Mouse (Mus musculus) left cerebral cortex, postnatal 25 days (tissue): ENCODE results near the gene Plac1. TPM values are rescaled to one million over a fixed set of nuclear protein-coding genes. Genes with fewer than 3 reads are reported as not detected.

ENCODE experiments used
- DNase-seq, 2 experiments: peaks; one replicate each; pipeline ENCODE4 v3.0.0; 2022; ENCODE audit warnings: low spot score in 2 of 2, mixed read lengths in 1 of 2
- intact Hi-C: fragments of 180-260 bp; cut with DNase I; formaldehyde crosslinking; loops from one replicate; pipeline ENCODE4 v1.15.1; 2025
- total RNA-seq, 2 experiments: library from RNA; stranded (reverse); gene quantifications; 2 replicates each; pipeline ENCODE4 v1.2.3; 2021

The Plac1 gene
- total RNA-seq, 2 experiments from 2014 or later = not detected

GRCm38 (mm10) chrX:53204690-53205311, 35.1 kb downstream of the Plac1 start:
- intact Hi-C loops = no loop called here

GRCm38 (mm10) chrX:53201616-53202015, 38.3 kb downstream of the Plac1 start:
- no peak for DNase-seq
- intact Hi-C loops = no loop called here

More at GRCm38 (mm10) chrX:53204690-53205311, 35.1 kb downstream of the Plac1 start:
- no peak for DNase-seq

- intact Hi-C loops = no loop called here
These were observed 42.2 kb downstream of the Plac1 start for GRCm38 (mm10) chrX:53197681-53198080.

GRCm38 (mm10) chrX:53196392-53196791, 43.5 kb downstream of the Plac1 start:
- DNase-seq = no peak
- intact Hi-C loops = no loop called here

More at GRCm38 (mm10) chrX:53197681-53198080, 42.2 kb downstream of the Plac1 start:
- no peak for DNase-seq

GRCm38 (mm10) chrX:53188692-53189091, 51.2 kb downstream of the Plac1 start:
- no peak for DNase-seq
- intact Hi-C loops = no loop called here

GRCm38 (mm10) chrX:53179801-53180200, 60.1 kb downstream of the Plac1 start:
- intact Hi-C loops = no loop called here
- no peak for DNase-seq

- no peak for DNase-seq
- intact Hi-C loops = no loop called here
These were observed 63.6 kb downstream of the Plac1 start for GRCm38 (mm10) chrX:53176296-53176695.

- no peak for DNase-seq
- intact Hi-C loops = no loop called here
These were observed 71.3 kb downstream of the Plac1 start for GRCm38 (mm10) chrX:53168623-53169022.

GRCm38 (mm10) chrX:53166901-53167525, 72.9 kb downstream of the Plac1 start:
- intact Hi-C loops = no loop called here
- peak in 1 of 2 experiments; percentile 9 for DNase-seq

GRCm38 (mm10) chrX:53166251-53166900, 73.5 kb downstream of the Plac1 start:
- DNase-seq = no peak
- intact Hi-C loops = no loop called here

GRCm38 (mm10) chrX:53162589-53162988, 77.3 kb downstream of the Plac1 start:
- intact Hi-C loops = no loop called here
- DNase-seq = no peak

GRCm38 (mm10) chrX:53161583-53161982, 78.3 kb downstream of the Plac1 start:
- DNase-seq = no peak
- intact Hi-C loops = no loop called here

GRCm38 (mm10) chrX:53161115-53161514, 78.8 kb downstream of the Plac1 start:
- no peak for DNase-seq

GRCm38 (mm10) chrX:53148039-53148438, 91.9 kb downstream of the Plac1 start:
- no peak for DNase-seq
- intact Hi-C loops = no loop called here

More at GRCm38 (mm10) chrX:53161115-53161514, 78.8 kb downstream of the Plac1 start:
- intact Hi-C loops = no loop called here

- DNase-seq = no peak
- intact Hi-C loops = no loop called here
These were observed 93.5 kb downstream of the Plac1 start for GRCm38 (mm10) chrX:53146389-53146917.

GRCm38 (mm10) chrX:53139641-53140040, 100.3 kb downstream of the Plac1 start:
- DNase-seq = no peak
- intact Hi-C loops = no loop called here

GRCm38 (mm10) chrX:53137066-53137465, 102.8 kb downstream of the Plac1 start:
- DNase-seq = no peak
- intact Hi-C loops = no loop called here

GRCm38 (mm10) chrX:53129501-53129900, 110.4 kb downstream of the Plac1 start:
- DNase-seq = no peak
- intact Hi-C loops = no loop called here

GRCm38 (mm10) chrX:53126492-53127033, 113.3 kb downstream of the Plac1 start:
- DNase-seq = no peak
- intact Hi-C loops = no loop called here

- no peak for DNase-seq
- intact Hi-C loops = no loop called here
These were observed 114.0 kb downstream of the Plac1 start for GRCm38 (mm10) chrX:53125838-53126467.
